Mouse (Mus musculus) embryonic facial prominence, embryonic 14.5 days (tissue): ENCODE measurements around the gene Commd3. TPM values are rescaled to one million over a fixed set of nuclear protein-coding genes. Genes with fewer than 3 reads are reported as not detected.
A peak's percentile ranks its signal among the peaks of the same experiment; 100 is the strongest.

ENCODE experiments used
- ATAC-seq: fragments of 200-750 bp; cut with Nextera tagmentation; 2 replicates; pipeline ENCODE4 v1.8.0; 2017; ENCODE audit warnings: low read depth, moderate number of reproducible peaks, moderate TSS enrichment
- DNase-seq: peaks from one replicate; pipeline ENCODE4 v3.0.0-alpha.2; 2015; ENCODE audit warnings: low spot score
- H3K27ac ChIP-seq: fragments of 300-500 bp; sonication (generic); replicated peaks from 2 replicates; pipeline ENCODE4 v1.5.1; 2014; ENCODE audit warnings: low read depth, mild to moderate bottlenecking, low read length, moderate library complexity
- H3K27me3 ChIP-seq: fragments of 300-500 bp; sonication (generic); replicated peaks from 2 replicates; pipeline ENCODE4 v1.6.1; 2014; ENCODE audit warnings: low read length; ENCODE audit not compliant: control insufficient read depth, insufficient read depth
- H3K36me3 ChIP-seq: fragments of 300-500 bp; sonication (generic); 2 replicates; pipeline ENCODE4 v1.6.1; 2014; ENCODE audit warnings: low read length, mixed read lengths; ENCODE audit not compliant: control insufficient read depth, insufficient read depth
- H3K4me1 ChIP-seq: fragments of 300-500 bp; sonication (generic); 2 replicates; pipeline ENCODE4 v1.6.1; 2014; ENCODE audit warnings: antibody characterized with exemption, low read length; ENCODE audit not compliant: control insufficient read depth, insufficient read depth
- H3K4me2 ChIP-seq: fragments of 300-500 bp; sonication (generic); 2 replicates; pipeline ENCODE4 v1.6.1; 2014; ENCODE audit warnings: low read depth, mild to moderate bottlenecking, low read length, moderate library complexity, mixed read lengths
- H3K4me3 ChIP-seq: fragments of 300-500 bp; sonication (generic); 2 replicates; pipeline ENCODE4 v1.5.1; 2014; ENCODE audit warnings: low read depth, mild to moderate bottlenecking, low read length
- H3K9ac ChIP-seq: fragments of 300-500 bp; sonication (generic); 2 replicates; pipeline ENCODE4 v1.6.1; 2014; ENCODE audit warnings: low read depth, mild to moderate bottlenecking, low read length, moderate library complexity, mixed read lengths
- H3K9me3 ChIP-seq: fragments of 300-500 bp; sonication (generic); 2 replicates; pipeline ENCODE4 v1.6.1; 2016; ENCODE audit warnings: low read length; ENCODE audit not compliant: control insufficient read depth
- WGBS: fragments of 180-500 bp; shearing (Covaris S2); extraction: QIAGEN DNeasy Blood & Tissue Kit; methylation state at CpG from one replicate; pipeline ENCODE4 v1.1.7; 2014; 5-methylcytosine and 5-hydroxymethylcytosine counted together
- polyA plus RNA-seq: library from polyadenylated mRNA; unstranded; fragments of >200 nt; fragmentation: Nextera tagmentation; extraction: Ambion mirVana; gene quantifications from 2 replicates; pipeline ENCODE4 v1.2.1, GENCODE M21; 2014

Gene Commd3
- polyA plus RNA-seq, 1 experiment from 2014 or later, result 195 TPM

DNA sequence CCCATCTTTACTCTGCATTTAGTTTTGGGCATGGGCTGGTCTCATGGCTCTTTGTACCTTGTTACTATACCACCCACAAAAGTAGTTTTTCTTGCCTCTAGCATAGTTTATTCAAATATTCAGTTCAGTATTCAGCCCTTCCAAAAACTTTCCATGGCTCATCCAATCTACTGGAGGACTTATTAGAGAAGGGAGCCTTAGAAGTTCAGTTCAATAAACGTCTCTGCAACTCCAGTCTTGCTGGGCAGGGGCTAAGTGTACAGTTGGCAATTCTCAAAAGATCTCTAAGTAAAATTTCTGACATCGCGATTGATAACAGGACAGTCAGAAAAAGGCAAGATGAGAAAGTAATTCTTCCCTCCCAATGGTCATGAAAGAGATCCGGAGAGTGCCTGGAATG, 8.3 kb downstream of the Commd3 start:
- ATAC-seq (no peak), DNase-seq (no peak)
- Histone ChIP-seq H3K27ac (no peak overlapping the region), H3K4me2 (peak overlapping the region; percentile 88), H3K4me1 (peaks cover 18% of the 10 kb centered on the region), H3K27me3 (peaks cover 28% of the 10 kb centered on the region), H3K9me3 (no peaks in the 10 kb centered on the region), H3K36me3 (peaks cover 20% of the 10 kb centered on the region), H3K4me3 (peak overlapping the region; percentile 42), H3K9ac (peak overlapping the region; percentile 56)
- WGBS, result 1% methylated on average over 4 of the region's 4 CpGs

DNA sequence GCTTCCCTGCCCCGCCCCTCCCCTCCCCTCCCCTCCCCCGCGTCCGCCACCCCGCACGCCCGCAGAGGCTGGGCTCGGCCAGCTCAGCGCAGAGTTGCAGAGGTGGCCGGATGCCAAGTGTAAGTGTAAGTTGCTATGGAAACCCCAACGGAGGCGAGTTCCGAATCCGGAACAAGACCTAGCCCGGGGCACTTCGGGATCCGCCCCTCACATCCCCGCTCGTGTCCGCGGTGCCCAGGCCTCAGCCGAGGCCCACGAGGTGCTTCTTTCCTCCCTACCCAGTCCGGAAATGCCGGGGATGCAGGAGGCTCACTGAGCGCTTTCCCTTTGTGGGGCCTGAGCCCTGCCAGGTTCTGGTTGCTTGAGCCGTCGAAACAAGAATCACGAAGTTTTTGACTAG, 8.8 kb downstream of the Commd3 start:
- peak overlapping the region; percentile 42 for H3K4me3 ChIP-seq
- H3K9me3 ChIP-seq, result no peaks in the 10 kb centered on the region
- peaks cover 16% of the 10 kb centered on the region for H3K4me1 ChIP-seq
- ATAC-seq, result no peak
- peak; percentile 73 for DNase-seq
- H3K9ac ChIP-seq, result peak overlapping the region; percentile 56
- H3K27me3 ChIP-seq, result peaks cover 28% of the 10 kb centered on the region
- WGBS, result 4% methylated on average over 17 of the region's 29 CpGs
- no peak overlapping the region for H3K27ac ChIP-seq
- peaks cover 20% of the 10 kb centered on the region for H3K36me3 ChIP-seq
- H3K4me2 ChIP-seq, result peak overlapping the region; percentile 88

DNA sequence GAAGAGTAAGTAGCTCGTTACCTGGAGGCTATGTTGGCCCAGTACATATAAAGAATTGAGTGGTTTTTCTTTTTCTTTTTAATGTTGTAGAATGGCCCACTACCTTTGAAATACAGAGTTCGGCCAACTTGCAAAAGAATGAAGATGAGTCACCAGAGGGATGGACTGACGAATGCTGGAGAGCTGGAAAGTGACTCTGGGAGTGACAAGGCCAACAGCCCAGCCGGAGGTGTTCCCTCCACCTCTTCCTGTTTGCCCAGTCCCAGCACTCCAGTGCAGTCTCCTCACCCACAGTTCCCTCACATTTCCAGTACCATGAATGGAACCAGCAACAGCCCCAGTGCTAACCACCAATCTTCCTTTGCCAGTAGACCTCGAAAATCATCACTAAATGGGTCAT, 11.9 kb downstream of the Commd3 start:
- no peak for ATAC-seq
- H3K9ac ChIP-seq, result no peak overlapping the region
- no peak overlapping the region for H3K27ac ChIP-seq
- H3K36me3 ChIP-seq, result peaks cover 20% of the 10 kb centered on the region
- no peaks in the 10 kb centered on the region for H3K9me3 ChIP-seq
- no peak for DNase-seq
- H3K4me2 ChIP-seq, result no peak overlapping the region
- WGBS, result 77% methylated on average over 5 of the region's 5 CpGs
- peaks cover 56% of the 10 kb centered on the region for H3K27me3 ChIP-seq
- H3K4me3 ChIP-seq, result no peak overlapping the region
- H3K4me1 ChIP-seq, result peaks cover 18% of the 10 kb centered on the region

DNA sequence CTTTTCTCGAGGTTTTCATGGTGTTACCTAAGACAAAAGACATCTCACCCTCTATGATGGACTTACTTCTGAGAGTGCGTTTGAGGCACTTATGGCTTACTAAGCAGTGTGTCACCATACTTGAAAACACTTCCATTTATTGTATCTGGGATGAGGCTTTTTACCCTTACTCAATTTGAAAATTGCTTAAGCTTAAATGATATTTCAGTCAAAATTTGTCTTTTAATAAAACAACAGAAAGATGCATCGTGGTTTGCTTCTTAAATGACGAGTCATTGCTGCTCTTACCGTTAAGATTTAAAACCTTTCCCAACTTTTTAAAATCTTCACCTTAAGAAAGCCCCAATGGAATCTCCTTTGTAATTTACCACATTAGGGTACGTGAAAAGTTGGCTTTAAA, 14.2 kb downstream of the Commd3 start:
- DNase-seq (no peak), ATAC-seq (no peak)
- H3K9me3 ChIP-seq, result no peaks in the 10 kb centered on the region
- no peak overlapping the region for H3K27ac ChIP-seq
- H3K9ac ChIP-seq, result no peak overlapping the region
- WGBS, result 58% methylated on average over 6 of the region's 6 CpGs
- no peak overlapping the region for H3K4me3 ChIP-seq
- no peak overlapping the region for H3K4me2 ChIP-seq
- H3K36me3 ChIP-seq, result peaks cover 20% of the 10 kb centered on the region
- peaks cover 18% of the 10 kb centered on the region for H3K4me1 ChIP-seq
- peaks cover 64% of the 10 kb centered on the region for H3K27me3 ChIP-seq

DNA sequence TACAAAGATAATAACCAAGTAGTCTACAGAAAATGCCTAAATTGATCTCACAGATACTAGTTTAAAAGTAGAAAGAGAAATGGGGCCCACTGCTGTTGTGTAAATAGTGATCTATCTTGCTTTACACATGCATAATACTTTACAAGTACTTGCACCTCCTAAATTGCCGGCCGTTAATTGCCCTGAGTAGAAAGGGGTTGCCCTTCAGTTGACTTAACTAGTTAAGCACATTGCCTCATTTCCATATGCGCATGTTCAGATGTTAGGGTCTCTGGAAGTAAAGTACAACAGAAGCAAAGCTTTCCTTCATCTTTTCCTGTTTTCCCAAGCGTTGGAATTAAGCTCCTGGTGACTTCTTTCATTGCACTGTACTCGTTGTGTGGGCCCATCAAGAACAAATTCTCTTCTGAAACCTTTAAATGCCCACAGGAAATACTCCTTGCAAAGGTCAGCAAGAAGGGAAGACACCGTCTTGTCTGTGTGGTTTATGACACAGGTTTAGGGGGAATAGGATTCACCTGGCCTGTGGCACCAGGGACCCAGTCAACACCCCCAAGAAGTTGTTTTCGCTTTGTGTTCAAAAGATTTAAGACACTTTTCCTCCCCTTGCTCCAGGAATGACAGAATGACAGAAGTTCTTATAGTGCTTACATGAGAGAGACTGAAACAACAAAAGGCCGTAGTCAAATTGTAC, 14.8 kb downstream of the Commd3 start:
- Histone ChIP-seq H3K4me2 (no peak overlapping the region), H3K36me3 (peaks cover 20% of the 10 kb centered on the region), H3K4me3 (no peak overlapping the region), H3K27me3 (peaks cover 68% of the 10 kb centered on the region), H3K9me3 (no peaks in the 10 kb centered on the region), H3K4me1 (peaks cover 18% of the 10 kb centered on the region), H3K9ac (no peak overlapping the region), H3K27ac (no peak overlapping the region)
- WGBS, result 43% methylated on average over 8 of the region's 8 CpGs
- no peak for DNase-seq
- no peak for ATAC-seq

DNA sequence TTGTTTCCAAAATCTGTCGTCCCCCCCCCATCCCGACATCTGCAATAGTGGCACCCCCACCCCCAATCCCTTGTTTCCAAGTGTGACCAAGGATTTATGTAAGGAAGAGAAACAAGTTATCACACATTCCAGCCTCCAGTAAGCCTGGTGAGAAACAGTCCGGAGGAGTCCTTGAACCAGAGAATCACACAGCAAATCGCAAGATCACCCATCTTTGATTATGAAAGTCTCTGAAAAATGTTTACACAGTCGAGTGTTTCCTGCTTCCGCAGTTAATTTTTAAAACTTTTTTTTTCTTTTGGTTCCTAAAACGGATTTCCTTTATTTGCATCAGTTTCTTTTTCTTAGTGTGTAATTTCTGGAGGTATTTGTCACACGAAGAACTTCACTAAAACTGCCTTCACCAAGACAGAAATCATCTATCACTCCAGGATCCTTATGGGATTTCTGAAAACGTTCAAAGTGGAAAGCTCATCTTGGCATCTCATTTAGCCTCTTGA, 15.5 kb downstream of the Commd3 start:
- 9% methylated on average over 9 of the region's 9 CpGs for WGBS
- no peak overlapping the region for H3K27ac ChIP-seq
- ATAC-seq (no peak), DNase-seq (no peak)
- H3K9ac ChIP-seq, result no peak overlapping the region
- no peak overlapping the region for H3K4me2 ChIP-seq
- H3K27me3 ChIP-seq, result peaks cover 72% of the 10 kb centered on the region
- H3K36me3 ChIP-seq, result peaks cover 17% of the 10 kb centered on the region
- H3K4me3 ChIP-seq, result no peak overlapping the region
- H3K9me3 ChIP-seq, result no peaks in the 10 kb centered on the region
- peaks cover 18% of the 10 kb centered on the region for H3K4me1 ChIP-seq

DNA sequence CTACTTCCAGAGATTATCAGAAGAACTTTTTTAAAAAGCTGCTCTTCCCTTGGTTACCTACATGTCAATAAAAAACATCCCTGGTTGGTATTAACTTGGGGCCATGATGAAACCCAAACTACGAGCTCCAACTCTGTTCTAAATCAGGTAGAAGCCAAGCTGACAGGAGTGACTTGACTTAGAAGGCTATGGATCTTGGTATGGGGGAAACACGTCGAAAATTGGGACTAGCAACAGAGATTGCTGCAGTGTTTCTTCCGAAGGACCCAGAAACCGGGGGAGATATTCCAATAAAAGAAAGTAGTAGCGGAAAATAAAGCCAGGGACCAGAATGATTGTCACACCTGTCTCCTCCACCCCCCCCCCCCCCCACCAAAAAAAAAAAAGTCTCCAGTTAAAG, 16.1 kb downstream of the Commd3 start:
- no peak for ATAC-seq
- no peaks in the 10 kb centered on the region for H3K9me3 ChIP-seq
- H3K4me2 ChIP-seq, result peak overlapping the region; percentile 82
- H3K27ac ChIP-seq, result no peak overlapping the region
- WGBS, result 9% methylated on average over 6 of the region's 6 CpGs
- H3K36me3 ChIP-seq, result peaks cover 12% of the 10 kb centered on the region
- peaks cover 18% of the 10 kb centered on the region for H3K4me1 ChIP-seq
- no peak for DNase-seq
- peaks cover 76% of the 10 kb centered on the region for H3K27me3 ChIP-seq
- peak overlapping the region; percentile 47 for H3K4me3 ChIP-seq
- no peak overlapping the region for H3K9ac ChIP-seq

DNA sequence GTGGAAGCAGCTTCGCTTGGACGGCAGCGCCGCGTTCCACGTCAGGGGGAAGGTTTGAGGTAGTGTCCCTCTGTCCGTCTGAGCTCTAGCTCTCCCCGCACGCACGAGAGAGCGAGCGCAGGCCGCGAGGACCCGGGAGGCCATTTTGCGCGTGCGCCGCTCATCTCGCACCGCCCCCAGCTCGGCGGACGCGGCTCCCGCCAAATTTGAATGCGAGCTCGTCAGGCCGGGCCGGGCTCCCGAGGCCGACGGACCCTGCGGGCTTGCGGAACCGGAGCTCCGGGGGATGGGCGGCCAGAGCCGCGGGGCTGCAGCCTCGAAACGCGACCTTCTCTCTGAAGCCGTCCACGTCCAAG, 16.5 kb downstream of the Commd3 start:
- Histone ChIP-seq H3K9me3 (no peaks in the 10 kb centered on the region), H3K27ac (no peak overlapping the region), H3K4me3 (peak overlapping the region; percentile 47), H3K4me2 (peak overlapping the region; percentile 82), H3K9ac (no peak overlapping the region), H3K36me3 (peaks cover 10% of the 10 kb centered on the region), H3K4me1 (peaks cover 18% of the 10 kb centered on the region), H3K27me3 (peaks cover 77% of the 10 kb centered on the region)
- DNase-seq, result peak; percentile 73
- 0% methylated on average over 9 of the region's 45 CpGs for WGBS
- ATAC-seq, result peak; percentile 64
